Mouse (Mus musculus) right cerebral cortex, postnatal 36 days (tissue): ENCODE results near the gene Hnf1b.

Experiments
- DNase-seq, 2 experiments: peaks; one replicate each; pipeline ENCODE4 v3.0.0; 2022; ENCODE audit warnings: low spot score in 2 of 2, mixed read lengths in 1 of 2

Gene Hnf1b

GRCm38 (mm10) chr11:83896430-83897410 lies 46.9 kb downstream of the Hnf1b start:
- DNase-seq, result no peak

- DNase-seq, result no peak
Measured at GRCm38 (mm10) chr11:83897569-83897968, 47.7 kb downstream of the Hnf1b start.

- DNase-seq, result no peak
Measured at GRCm38 (mm10) chr11:83902812-83903211, 52.9 kb downstream of the Hnf1b start.

GRCm38 (mm10) chr11:83905756-83906155 lies 55.9 kb downstream of the Hnf1b start:
- DNase-seq, result no peak

- DNase-seq, result no peak
Measured at GRCm38 (mm10) chr11:83908376-83908775, 58.5 kb downstream of the Hnf1b start.

- DNase-seq, result no peak
Measured at GRCm38 (mm10) chr11:83913824-83914311, 64.0 kb downstream of the Hnf1b start.

GRCm38 (mm10) chr11:83914501-83914900 lies 64.6 kb downstream of the Hnf1b start:
- DNase-seq, result no peak

- no peak for DNase-seq
Measured at GRCm38 (mm10) chr11:83922600-83922999, 72.7 kb downstream of the Hnf1b start.

- no peak for DNase-seq
Measured at GRCm38 (mm10) chr11:83927097-83927496, 77.2 kb downstream of the Hnf1b start.

- DNase-seq, result no peak
Measured at GRCm38 (mm10) chr11:83932506-83933106, 82.7 kb downstream of the Hnf1b start.

- no peak for DNase-seq
Measured at GRCm38 (mm10) chr11:83933376-83933775, 83.5 kb downstream of the Hnf1b start.

- peak; percentile 36 to 70 for DNase-seq
Measured at GRCm38 (mm10) chr11:83935986-83936665, 86.3 kb downstream of the Hnf1b start.

GRCm38 (mm10) chr11:83938556-83938955 lies 88.7 kb downstream of the Hnf1b start:
- DNase-seq, result no peak

- peak; percentile 86 to 91 for DNase-seq
Measured at GRCm38 (mm10) chr11:83941950-83942840, 92.3 kb downstream of the Hnf1b start, which contains the start of gene Ddx52. TSS of gene Ddx52 (plus strand) at chr11:83942062.
